Mouse (Mus musculus) small intestine, adult 10 weeks (tissue): ENCODE results near the gene Epn2. TPM values are rescaled to one million over a fixed set of nuclear protein-coding genes. Genes with fewer than 3 reads are reported as not detected.

Experiments used
- polyA plus RNA-seq: library from polyadenylated mRNA; stranded (reverse); fragments of 350-450 nt; fragmentation: Illumina TruSeq; extraction: RNeasy Lipid Tissue Mini Kit (QIAGEN cat#74804); gene quantifications from one replicate; pipeline ENCODE4 v1.2.3, GENCODE M21; 2014; ENCODE audit warnings: low replicate concordance

Epn2 gene
- 5.1 TPM for polyA plus RNA-seq

DNA sequence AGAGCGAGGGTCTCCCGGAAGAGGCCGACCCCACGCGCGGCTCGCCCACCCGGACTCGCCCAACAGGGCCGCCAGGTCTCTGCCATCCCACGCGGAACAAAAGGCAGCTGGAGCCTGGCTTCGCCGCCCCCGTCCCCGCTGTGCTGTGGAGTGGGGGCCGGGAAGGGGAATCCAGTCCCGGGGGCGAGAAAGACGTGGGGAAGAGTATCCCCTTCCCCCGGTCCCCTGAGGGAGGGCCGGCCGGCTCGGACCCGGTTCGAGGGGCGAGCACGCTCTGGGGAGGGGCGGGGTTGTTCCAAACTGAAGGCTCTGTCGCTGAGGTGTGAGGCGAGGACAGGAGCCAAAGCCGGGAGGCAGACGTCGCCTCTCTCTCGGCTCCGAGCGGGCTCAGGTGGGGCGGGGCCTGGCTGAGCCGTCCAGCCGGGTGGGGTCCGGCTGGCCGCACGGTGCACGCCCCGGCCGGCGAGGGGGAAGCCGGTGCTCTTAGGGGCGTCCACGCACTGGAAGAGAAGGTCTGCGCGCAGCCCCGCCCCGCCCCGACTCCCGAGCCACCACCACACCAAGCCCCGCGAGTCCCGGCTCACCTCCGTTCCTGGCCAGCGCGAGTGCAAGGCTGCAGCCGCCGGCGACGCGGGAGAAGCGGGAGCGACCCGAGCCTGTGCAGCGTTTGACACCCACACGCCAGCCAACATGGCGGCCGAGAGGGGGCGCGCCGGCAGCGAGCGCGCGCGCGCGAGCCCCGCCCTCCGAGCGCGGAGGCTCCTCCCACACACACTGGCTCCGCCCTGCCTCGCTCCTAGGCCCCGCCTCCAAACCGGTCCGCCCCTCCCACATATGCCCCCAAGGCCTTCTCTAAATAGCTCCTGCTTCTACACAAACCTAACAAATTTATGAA lies at the start of gene Epn2:
TSS of gene Epn2 (minus strand) at position 705 of the 895 bp plus-strand sequence.

DNA sequence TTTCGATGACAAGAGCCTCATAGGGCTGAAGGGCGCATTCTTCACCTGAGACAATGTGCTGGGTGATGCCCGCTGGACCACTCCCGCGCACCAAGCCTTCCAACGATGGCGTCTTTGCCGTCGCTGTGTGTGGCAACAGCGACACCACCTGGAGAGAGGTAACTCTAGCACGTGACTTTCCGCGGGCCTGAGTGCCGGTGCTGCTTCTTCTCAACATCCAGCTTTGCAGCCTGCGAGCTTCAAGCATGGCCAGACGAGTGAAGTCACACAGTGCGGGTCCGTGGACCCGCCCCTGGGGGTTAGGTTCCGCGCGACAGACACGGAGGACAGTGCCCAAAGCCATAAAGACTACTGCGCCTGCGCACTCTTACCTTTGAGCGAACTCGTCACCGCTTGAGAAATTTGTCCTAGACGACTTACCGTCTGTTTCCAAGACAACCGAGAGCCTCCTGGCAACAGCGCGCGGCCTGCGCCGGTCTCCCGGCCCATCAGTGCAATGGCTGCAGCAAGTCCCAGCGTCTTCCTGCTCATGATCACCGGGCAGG lies 74.7 kb downstream of the Epn2 start, which contains the start of gene B9d1:
TSS of gene B9d1 (plus strand) at position 432 of the 545 bp plus-strand sequence.

DNA sequence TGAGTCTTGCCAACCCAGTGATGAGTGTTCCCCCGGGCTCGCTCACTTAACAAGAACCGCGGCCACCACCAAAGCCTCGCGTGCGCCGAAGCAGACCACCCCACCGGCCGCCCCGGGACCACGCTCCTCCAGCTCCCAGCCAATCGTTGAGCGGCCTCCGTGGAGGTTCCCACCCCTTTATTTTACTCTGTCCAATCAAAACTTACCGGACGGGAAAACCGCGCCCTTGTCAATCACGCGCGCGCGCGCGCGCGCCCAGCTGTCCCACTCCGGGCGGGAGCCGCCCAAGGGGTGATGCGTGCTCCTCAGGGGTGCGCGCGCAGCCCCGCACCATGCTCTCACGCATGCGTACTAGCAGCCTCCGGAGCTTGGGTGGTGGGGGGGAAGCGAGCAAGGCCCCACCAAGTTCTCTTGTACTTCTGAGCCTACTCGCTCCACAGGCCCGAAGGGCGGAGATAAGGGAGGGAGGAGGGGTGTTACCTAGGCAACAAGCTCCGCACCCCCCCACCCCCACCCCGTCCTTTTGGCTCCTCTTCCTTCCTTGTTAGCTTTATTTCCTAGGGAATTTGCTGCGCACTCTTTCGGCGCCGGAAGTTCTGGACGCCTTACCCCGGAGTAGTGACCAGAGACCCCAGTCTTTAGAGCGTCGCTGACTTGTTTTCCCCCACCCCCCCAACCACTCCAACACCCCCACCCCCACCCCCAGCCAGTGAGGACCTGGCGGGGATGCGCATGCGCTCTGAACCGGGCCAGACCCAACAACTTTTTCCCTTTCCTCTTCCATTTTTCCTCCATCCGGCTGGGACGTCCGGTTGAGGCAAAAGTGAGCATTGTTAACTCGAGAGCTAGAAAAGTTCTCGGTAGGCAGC lies 85.1 kb downstream of the Epn2 start, which contains the start of gene Mapk7:
TSS of gene Mapk7 (minus strand) at position 278 of the 869 bp plus-strand sequence.

DNA sequence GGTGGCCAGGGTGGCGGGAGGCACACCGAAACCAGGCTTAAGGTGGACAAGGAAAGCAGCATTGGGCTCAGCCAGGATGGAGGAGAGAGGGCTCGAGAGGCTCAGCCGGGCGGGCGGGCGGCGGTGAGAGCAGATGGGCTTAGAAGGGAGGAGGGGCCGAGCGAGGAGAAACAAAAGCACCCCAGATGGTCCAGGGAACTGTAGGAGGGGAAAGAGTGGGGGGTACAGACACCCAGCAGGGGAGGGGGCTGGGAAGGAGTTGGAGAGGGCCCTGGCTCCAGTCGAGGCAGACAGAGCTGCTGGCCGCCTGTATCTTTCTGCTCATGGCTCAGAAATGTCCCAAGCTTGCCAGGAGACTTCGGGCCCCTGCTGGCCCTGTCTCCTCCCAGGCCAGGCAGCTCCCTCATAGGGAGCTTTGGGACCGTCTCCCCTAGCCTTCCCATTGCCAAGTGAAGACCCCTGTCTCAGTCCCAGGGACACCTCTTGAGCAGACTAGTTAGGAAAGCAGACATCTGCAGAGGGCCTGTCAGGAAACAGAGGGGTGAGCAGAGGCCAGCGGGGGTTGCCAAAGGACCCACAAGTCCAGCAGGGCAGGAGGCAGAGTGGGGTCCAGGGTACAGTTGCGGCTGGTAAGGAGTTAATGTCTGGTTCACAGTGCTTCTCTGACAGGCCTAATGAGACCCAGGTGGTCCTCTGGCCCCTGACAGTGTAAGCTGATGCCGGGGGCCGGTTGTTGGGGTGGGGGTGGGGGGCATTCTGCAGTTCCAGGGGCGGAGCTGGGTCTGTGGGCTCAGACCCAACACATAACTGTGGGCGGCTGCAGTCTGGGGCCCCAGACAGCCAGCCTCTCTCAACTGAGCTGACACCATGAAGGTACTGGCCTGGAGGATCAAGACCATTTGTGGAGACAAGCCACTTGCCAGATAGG lies 94.6 kb downstream of the Epn2 start, which contains the start of gene Mfap4:
TSS of gene Mfap4 (plus strand) at position 819 of the 928 bp plus-strand sequence.

Other genes starting within 250 kb of the Epn2 start
- gene Slc47a2, start 236.8 kb downstream of the Epn2 start, polyA plus RNA-seq, result not detected
- 73.8 TPM for gene Slc47a1, start 201.3 kb downstream of the Epn2 start, polyA plus RNA-seq
- gene Rnf112, start 125.6 kb downstream of the Epn2 start, polyA plus RNA-seq, result not detected
- gene Mfap4, start 94.3 kb downstream of the Epn2 start, polyA plus RNA-seq, result not detected
- gene Mapk7, start 85.3 kb downstream of the Epn2 start, polyA plus RNA-seq, result 0.26 TPM
- gene B9d1, start 74.5 kb downstream of the Epn2 start, polyA plus RNA-seq, result not detected
- not detected for gene Grap, start 73.6 kb upstream of the Epn2 start, polyA plus RNA-seq
- 0.93 TPM for gene Fam83g, start 104.4 kb upstream of the Epn2 start, polyA plus RNA-seq
- not detected for gene Slc5a10, start 141.1 kb upstream of the Epn2 start, polyA plus RNA-seq
- gene Prpsap2, start 182.4 kb upstream of the Epn2 start, polyA plus RNA-seq, result 25.5 TPM